Mouse (Mus musculus): ENCODE data around the gene Snph. TPM values are rescaled to one million over a fixed set of nuclear protein-coding genes. Genes with fewer than 3 reads are reported as not detected.

Gene Snph
- polyA plus RNA-seq (2014; fragmentation: Nextera tagmentation; extraction: Ambion mirVana), result 2.3 and 2.7 TPM in 2 replicates

DNA sequence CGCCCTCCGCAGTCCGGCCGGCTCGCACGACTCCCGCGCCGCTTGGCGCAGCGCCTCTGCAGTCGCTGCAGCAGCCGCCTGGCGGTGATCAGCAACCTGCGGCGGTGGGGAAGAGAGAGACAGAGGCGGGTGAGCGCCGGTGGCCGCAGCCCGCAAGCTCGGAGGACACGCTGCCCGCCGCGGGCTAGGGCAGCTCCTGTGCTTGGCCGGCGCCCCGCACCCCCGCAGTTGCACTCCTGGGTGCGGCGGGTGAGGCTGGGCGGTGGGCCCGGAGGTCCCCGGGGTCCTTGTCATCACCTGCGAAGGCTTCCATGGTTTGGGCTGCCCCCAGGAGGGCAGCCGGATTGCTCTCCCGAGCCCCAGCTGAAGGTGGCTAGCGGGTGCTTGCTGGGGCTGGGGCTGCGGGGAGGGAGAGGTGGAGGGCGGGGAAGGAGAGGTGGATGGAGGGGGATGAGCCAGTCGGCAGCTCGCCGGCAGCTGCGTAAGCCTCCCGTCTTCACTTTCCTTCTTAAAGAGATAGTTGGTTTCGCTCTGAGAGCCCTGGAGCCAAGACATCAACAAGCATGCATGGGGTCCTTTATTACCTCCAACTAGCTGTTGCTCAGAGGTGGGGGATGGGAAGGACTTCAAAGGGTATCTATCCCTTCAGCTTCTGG, at the start of gene Snph:
TSS of gene Snph (minus strand) at position 435 of the 656 bp plus-strand sequence.
- under 1% methylated on average over 30 of the region's 47 CpGs for WGBS
- Histone ChIP-seq H3K9me3 (ENCODE audit: control insufficient read depth, low read length) (no peaks in the 10 kb centered on the region), H3K4me1 (replicated peaks; ENCODE audit: control insufficient read depth, insufficient read depth, low read length) (no peaks in the 10 kb centered on the region), H3K4me2 (replicated peaks; ENCODE audit: low read depth, low read length) (peak within 1 kb of the TSS; percentile 69), H3K4me3 (ENCODE audit: low read depth, low read length) (peak within 1 kb of the TSS; percentile 66), H3K9ac (ENCODE audit: low read depth, low read length) (peak within 1 kb of the TSS; percentile 71), H3K36me3 (ENCODE audit: control insufficient read depth, insufficient read depth, low read length) (no peaks in the 10 kb centered on the region), H3K27ac (ENCODE audit: low read depth, low read length) (peak within 1 kb of the TSS; percentile 33; the same call in 1 of the 2 replicates), H3K27me3 (ENCODE audit: control insufficient read depth, insufficient read depth, low read length) (peaks cover 6% of the 10 kb centered on the region; the same call in 1 of the 2 replicates)
- DNase-seq (ENCODE audit: low spot score) (peak; percentile 80), ATAC-seq (ENCODE audit: low FRiP score) (peak; percentile 92)

DNA sequence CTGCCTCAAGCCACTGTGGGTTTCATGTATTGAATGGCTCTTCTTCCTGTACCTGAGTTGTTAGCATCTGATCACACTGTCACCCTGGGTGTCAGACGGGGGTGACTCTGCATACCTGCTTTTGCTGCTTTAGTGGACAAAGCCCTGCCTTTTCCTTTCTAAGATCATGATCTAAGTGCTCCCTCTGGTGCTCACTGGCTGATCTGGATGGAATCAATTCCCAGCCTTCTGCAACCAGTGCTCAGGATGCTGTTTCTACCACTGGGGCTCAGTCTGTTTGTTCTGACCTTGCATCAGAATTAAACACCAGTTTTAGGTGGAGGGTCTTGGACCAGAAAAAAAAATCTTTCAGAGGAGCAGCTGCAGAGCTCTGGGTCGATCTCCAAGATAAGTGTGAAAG, 43.8 kb upstream of the Snph start:
- Histone ChIP-seq H3K9ac (ENCODE audit: low read depth, low read length) (no peak overlapping the region), H3K36me3 (ENCODE audit: control insufficient read depth, insufficient read depth, low read length) (no peaks in the 10 kb centered on the region), H3K4me3 (ENCODE audit: low read depth, low read length) (no peak overlapping the region), H3K4me2 (replicated peaks; ENCODE audit: low read depth, low read length) (no peak overlapping the region), H3K9me3 (ENCODE audit: control insufficient read depth, low read length) (no peaks in the 10 kb centered on the region), H3K27ac (ENCODE audit: low read depth, low read length) (no peak overlapping the region), H3K4me1 (replicated peaks; ENCODE audit: control insufficient read depth, insufficient read depth, low read length) (no peaks in the 10 kb centered on the region), H3K27me3 (ENCODE audit: control insufficient read depth, insufficient read depth, low read length) (no peaks in the 10 kb centered on the region)
- DNase-seq (ENCODE audit: low spot score), result no peak
- WGBS, result 60% methylated on average over 2 of the region's 2 CpGs
- ATAC-seq (ENCODE audit: low FRiP score), result no peak

DNA sequence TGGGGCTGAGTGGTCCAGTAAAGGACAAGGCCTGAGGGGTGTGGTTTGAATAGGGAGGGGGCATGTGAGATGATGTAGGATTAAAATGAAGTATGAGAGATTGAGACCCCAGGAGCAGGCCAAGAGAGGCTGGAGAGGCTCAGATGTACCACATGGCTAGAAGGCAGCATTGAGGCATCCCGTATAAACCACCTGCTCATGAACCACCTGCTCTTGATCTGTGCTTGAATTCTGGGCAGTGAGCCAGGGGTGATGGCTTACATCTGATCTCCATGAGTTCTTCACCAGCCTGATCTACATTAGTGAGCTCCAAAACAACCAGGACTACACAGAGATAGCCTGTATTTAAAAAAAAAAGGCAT, 38.6 kb upstream of the Snph start:
- H3K27me3 ChIP-seq (ENCODE audit: control insufficient read depth, insufficient read depth, low read length), result 0 out of 2 replicates have a peak, but pooled peaks cover 2% of the 10 kb centered on the region
- peak; percentile 6; the same call in 1 of the 2 replicates for ATAC-seq (ENCODE audit: low FRiP score)
- H3K36me3 ChIP-seq (ENCODE audit: control insufficient read depth, insufficient read depth, low read length), result no peaks in the 10 kb centered on the region
- H3K4me1 ChIP-seq (replicated peaks; ENCODE audit: control insufficient read depth, insufficient read depth, low read length), result no peaks in the 10 kb centered on the region
- H3K27ac ChIP-seq (ENCODE audit: low read depth, low read length), result no peak overlapping the region
- DNase-seq (ENCODE audit: low spot score), result no peak
- no peak overlapping the region for H3K9ac ChIP-seq (ENCODE audit: low read depth, low read length)
- H3K4me2 ChIP-seq (replicated peaks; ENCODE audit: low read depth, low read length), result no peak overlapping the region
- no peak overlapping the region for H3K4me3 ChIP-seq (ENCODE audit: low read depth, low read length)
- no peaks in the 10 kb centered on the region for H3K9me3 ChIP-seq (ENCODE audit: control insufficient read depth, low read length)
- WGBS, result 70% methylated on average over 1 of the region's 1 CpGs

DNA sequence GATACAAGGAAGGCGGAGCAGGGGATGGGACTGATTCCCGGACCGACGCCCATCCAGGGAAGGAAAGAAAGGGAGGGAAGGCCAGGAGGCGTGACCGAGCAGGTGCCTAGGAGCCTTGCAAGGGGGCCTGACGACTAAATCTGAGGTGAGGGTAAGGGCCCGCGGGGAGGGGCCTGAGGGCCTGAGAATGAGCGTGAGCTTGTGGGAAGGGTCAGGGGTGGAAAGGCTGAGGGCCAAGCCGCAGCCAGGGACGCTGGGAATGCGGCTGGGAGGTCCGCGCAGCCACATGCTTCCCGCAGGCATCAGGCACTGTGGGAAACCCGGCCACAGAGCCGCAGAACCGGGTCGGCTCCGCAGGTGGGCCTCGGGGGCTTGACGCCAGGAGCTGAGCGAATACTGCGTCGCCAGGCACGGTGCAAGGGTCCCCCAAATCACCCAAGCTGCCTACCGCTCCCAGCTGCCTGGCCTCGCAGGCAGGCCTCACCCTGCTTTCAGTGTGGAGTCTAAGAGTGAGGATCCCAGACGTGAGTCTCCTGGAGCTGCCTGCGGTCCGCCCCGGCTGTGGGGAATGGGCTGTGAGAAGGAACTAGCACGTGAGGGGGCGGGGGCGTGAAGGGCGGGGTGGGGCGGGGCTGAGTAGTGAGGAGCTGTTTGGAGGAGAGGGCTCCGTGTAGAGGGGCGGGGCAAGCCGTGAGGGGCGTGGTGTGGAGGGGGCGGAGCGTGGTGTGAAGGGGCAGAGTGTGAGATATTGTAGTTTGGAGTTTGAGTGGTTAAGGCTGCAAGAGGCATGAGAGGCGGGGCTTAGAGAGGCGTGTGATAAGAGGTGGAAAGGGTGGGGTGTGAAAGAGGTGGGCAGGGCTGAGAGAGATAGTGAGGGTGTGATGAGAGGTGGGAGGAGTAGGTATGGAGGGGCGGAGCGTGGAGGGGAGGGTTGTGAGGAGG, 37.9 kb upstream of the Snph start:
- Histone ChIP-seq H3K9me3 (ENCODE audit: control insufficient read depth, low read length) (no peaks in the 10 kb centered on the region), H3K27me3 (ENCODE audit: control insufficient read depth, insufficient read depth, low read length) (0 out of 2 replicates have a peak, but pooled peaks cover 2% of the 10 kb centered on the region), H3K9ac (ENCODE audit: low read depth, low read length) (no peak overlapping the region), H3K4me1 (replicated peaks; ENCODE audit: control insufficient read depth, insufficient read depth, low read length) (no peaks in the 10 kb centered on the region), H3K4me3 (ENCODE audit: low read depth, low read length) (no peak overlapping the region), H3K27ac (ENCODE audit: low read depth, low read length) (no peak overlapping the region), H3K4me2 (replicated peaks; ENCODE audit: low read depth, low read length) (no peak overlapping the region; the same call in 1 of the 2 replicates), H3K36me3 (ENCODE audit: control insufficient read depth, insufficient read depth, low read length) (no peaks in the 10 kb centered on the region)
- WGBS, result 42% methylated on average over 48 of the region's 48 CpGs
- ATAC-seq (ENCODE audit: low FRiP score), result peak; percentile 70
- peak; percentile 6 for DNase-seq (ENCODE audit: low spot score)

DNA sequence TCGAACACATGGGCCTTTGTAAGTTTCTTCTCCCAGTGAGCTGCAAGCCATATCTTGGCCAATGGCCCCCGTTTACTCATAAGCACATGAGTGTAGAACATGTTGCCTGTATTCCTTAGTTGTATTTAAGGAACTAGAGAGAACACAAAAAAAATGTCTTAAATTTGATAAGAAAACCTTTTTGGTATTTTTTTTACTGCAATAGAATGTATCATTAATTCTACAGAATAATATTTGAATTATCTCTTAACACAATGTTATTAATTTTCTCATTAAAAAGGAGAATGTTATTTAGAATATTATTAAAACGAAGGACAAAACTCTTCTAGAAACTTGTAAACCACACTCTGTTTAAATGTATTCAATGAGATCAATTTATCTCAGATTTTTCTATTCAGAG, 36.0 kb upstream of the Snph start, which contains the start of gene Rad21l:
TSS of gene Rad21l (minus strand) at position 101 of the 400 bp plus-strand sequence.
- H3K4me2 ChIP-seq (replicated peaks; ENCODE audit: low read depth, low read length), result no peak within 1 kb of the TSS
- 0 out of 2 replicates have a peak, but pooled peaks cover 2% of the 10 kb centered on the region for H3K27me3 ChIP-seq (ENCODE audit: control insufficient read depth, insufficient read depth, low read length)
- H3K9ac ChIP-seq (ENCODE audit: low read depth, low read length), result no peak within 1 kb of the TSS
- H3K4me3 ChIP-seq (ENCODE audit: low read depth, low read length), result no peak within 1 kb of the TSS
- DNase-seq (ENCODE audit: low spot score) (no peak), ATAC-seq (ENCODE audit: low FRiP score) (no peak)
- H3K27ac ChIP-seq (ENCODE audit: low read depth, low read length), result no peak within 1 kb of the TSS
- WGBS, result 75% methylated on average over 3 of the region's 3 CpGs
- no peaks in the 10 kb centered on the region for H3K36me3 ChIP-seq (ENCODE audit: control insufficient read depth, insufficient read depth, low read length)
- no peaks in the 10 kb centered on the region for H3K4me1 ChIP-seq (replicated peaks; ENCODE audit: control insufficient read depth, insufficient read depth, low read length)
- H3K9me3 ChIP-seq (ENCODE audit: control insufficient read depth, low read length), result no peaks in the 10 kb centered on the region

DNA sequence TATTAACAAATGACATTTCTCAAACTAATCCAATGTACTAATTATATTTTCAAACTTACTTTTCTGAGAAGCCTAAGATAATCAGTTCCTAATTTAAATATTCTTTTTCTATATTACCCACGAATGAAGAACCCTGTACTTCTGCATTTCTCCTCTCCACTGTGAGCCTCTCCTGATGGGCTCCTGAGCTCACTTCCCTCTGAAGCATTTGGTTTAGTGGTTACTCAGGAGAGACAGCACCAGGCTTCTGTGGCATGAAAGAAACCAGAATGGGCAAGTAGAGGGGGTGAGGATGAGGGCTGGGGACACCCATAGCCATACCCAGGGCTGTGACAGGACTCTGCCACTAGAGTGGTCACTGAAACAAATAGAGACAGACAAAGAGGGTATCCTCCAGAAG, 19.7 kb upstream of the Snph start:
- ATAC-seq (ENCODE audit: low FRiP score) (no peak), DNase-seq (ENCODE audit: low spot score) (no peak)
- no peak overlapping the region for H3K27ac ChIP-seq (ENCODE audit: low read depth, low read length)
- 66% methylated on average over 1 of the region's 1 CpGs for WGBS
- H3K9me3 ChIP-seq (ENCODE audit: control insufficient read depth, low read length), result no peaks in the 10 kb centered on the region
- H3K36me3 ChIP-seq (ENCODE audit: control insufficient read depth, insufficient read depth, low read length), result no peaks in the 10 kb centered on the region
- no peak overlapping the region for H3K4me2 ChIP-seq (replicated peaks; ENCODE audit: low read depth, low read length)
- no peak overlapping the region for H3K9ac ChIP-seq (ENCODE audit: low read depth, low read length)
- H3K27me3 ChIP-seq (ENCODE audit: control insufficient read depth, insufficient read depth, low read length), result no peaks in the 10 kb centered on the region
- no peaks in the 10 kb centered on the region for H3K4me1 ChIP-seq (replicated peaks; ENCODE audit: control insufficient read depth, insufficient read depth, low read length)
- no peak overlapping the region for H3K4me3 ChIP-seq (ENCODE audit: low read depth, low read length)

DNA sequence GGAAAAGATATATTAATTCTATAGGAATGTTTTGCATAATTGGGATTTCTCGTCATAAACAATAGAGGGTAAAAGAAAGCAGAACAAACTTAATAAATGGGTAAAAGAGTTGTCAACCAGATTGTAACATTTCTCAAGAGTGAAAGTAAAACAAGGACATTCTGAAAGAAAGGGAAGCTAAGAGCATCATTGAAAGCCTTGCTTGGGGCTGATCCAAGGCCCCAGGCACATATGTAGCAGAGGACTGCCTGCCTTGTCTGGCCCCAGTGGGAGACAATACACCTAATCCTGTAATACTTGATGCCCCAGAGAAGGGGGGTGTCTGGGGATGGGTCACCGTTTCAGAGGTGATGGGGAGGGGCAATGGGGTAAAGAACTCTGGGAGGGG, 3.6 kb upstream of the Snph start:
- H3K4me1 ChIP-seq (replicated peaks; ENCODE audit: control insufficient read depth, insufficient read depth, low read length), result no peaks in the 10 kb centered on the region
- H3K4me2 ChIP-seq (replicated peaks; ENCODE audit: low read depth, low read length), result no peak overlapping the region
- no peaks in the 10 kb centered on the region for H3K36me3 ChIP-seq (ENCODE audit: control insufficient read depth, insufficient read depth, low read length)
- H3K9me3 ChIP-seq (ENCODE audit: control insufficient read depth, low read length), result no peaks in the 10 kb centered on the region
- H3K9ac ChIP-seq (ENCODE audit: low read depth, low read length), result no peak overlapping the region
- WGBS, result 70% methylated on average over 2 of the region's 2 CpGs
- DNase-seq (ENCODE audit: low spot score) (no peak), ATAC-seq (ENCODE audit: low FRiP score) (no peak)
- H3K4me3 ChIP-seq (ENCODE audit: low read depth, low read length), result no peak overlapping the region
- H3K27me3 ChIP-seq (ENCODE audit: control insufficient read depth, insufficient read depth, low read length), result peaks cover 6% of the 10 kb centered on the region; the same call in 1 of the 2 replicates
- no peak overlapping the region for H3K27ac ChIP-seq (ENCODE audit: low read depth, low read length)

DNA sequence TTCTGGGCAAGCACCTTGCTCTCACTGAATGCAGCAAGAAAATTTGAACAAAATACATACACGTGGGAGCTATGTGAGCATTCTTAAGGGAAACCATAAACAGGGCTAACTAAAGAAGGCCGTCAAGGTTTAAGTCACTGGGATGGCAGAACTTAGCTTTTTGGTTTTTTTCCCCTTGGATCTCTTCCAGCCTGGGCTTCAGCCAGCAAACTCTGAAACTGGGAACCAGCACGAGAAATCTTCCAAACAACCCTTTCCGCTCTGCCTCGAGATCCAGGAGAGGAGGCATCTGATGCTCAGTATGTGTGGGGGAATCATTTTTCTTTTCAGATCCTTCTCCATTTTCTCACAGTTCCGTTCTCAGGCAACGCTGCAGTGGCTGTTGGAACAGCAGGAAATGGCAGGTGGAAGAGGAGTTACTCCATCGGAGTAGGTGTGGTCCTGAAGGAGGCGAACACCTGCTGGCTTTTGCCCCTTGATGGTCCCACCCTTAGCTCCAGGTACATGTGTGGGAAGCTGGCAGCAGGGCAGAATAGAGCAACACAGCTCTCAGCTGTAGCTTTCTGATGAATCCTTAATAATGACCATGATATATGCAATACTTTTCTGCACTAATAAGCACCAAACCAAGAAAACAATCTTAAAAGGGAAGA, 3.1 kb upstream of the Snph start:
- H3K4me2 ChIP-seq (replicated peaks; ENCODE audit: low read depth, low read length), result no peak overlapping the region
- WGBS, result 80% methylated on average over 9 of the region's 9 CpGs

More for the DNA sequence above, 3.1 kb upstream of the Snph start:
- peaks cover 6% of the 10 kb centered on the region; the same call in 1 of the 2 replicates for H3K27me3 ChIP-seq (ENCODE audit: control insufficient read depth, insufficient read depth, low read length)
- H3K9ac ChIP-seq (ENCODE audit: low read depth, low read length), result no peak overlapping the region
- no peak overlapping the region for H3K27ac ChIP-seq (ENCODE audit: low read depth, low read length)
- no peak overlapping the region for H3K4me3 ChIP-seq (ENCODE audit: low read depth, low read length)
- H3K9me3 ChIP-seq (ENCODE audit: control insufficient read depth, low read length), result no peaks in the 10 kb centered on the region
- no peaks in the 10 kb centered on the region for H3K4me1 ChIP-seq (replicated peaks; ENCODE audit: control insufficient read depth, insufficient read depth, low read length)
- DNase-seq (ENCODE audit: low spot score) (no peak), ATAC-seq (ENCODE audit: low FRiP score) (no peak)
- H3K36me3 ChIP-seq (ENCODE audit: control insufficient read depth, insufficient read depth, low read length), result no peaks in the 10 kb centered on the region

All from hindbrain, embryonic 11.5 days (tissue).